Mouse (Mus musculus): ENCODE results near the gene Aldh5a1.

Gene Aldh5a1

GRCm38 (mm10) chr13:24862021-24862420 is 75.4 kb downstream of the Aldh5a1 start:
- no peak for DNase-seq

GRCm38 (mm10) chr13:24861084-24861483 is 76.4 kb downstream of the Aldh5a1 start:
- DNase-seq, result no peak

GRCm38 (mm10) chr13:24859115-24859514 is 78.3 kb downstream of the Aldh5a1 start:
- DNase-seq, result no peak
